Mouse (Mus musculus) Patski (cell line): ENCODE measurements at regions not wholly inside any gene's neighbourhood (a gene's known extent, or its start where the extent isn't known, plus 50 kb on each side); places are given as distances from the start of the nearest gene placed in this dataset.
"Not testable (repeated sequence)": the region's sequence is repeated elsewhere in the genome, so short reads cannot be mapped to it uniquely, and the experiment has no call there.

Experiments
- ATAC-seq: fragments of 100-300 bp; one replicate; pipeline ENCODE4 v1.8.0; 2021
- CTCF ChIA-PET: fragments of 350-600 bp; sonication (Branson Sonifier 250); formaldehyde crosslinking; loops from one replicate; lab custom pipeline; 2022; ENCODE audit warnings: inconsistent platforms; lab: Charles Lee
- POLR2A ChIA-PET: fragments of 350-600 bp; sonication (Branson Sonifier 250); formaldehyde crosslinking; loops from one replicate; lab custom pipeline; 2022; ENCODE audit warnings: antibody characterized with exemption, inconsistent platforms; lab: Charles Lee
- DNase-seq: peaks from one replicate; pipeline ENCODE4 v3.0.0-alpha.2; 2011; ENCODE audit warnings: low read depth, low spot score
- H3K27me3 ChIP-seq: fragments of 371-371 bp; one replicate; pipeline ENCODE4 v1.5.1; 2021
- CTCF ChIP-seq: fragments of 100-300 bp; IDR thresholded peaks from one replicate; pipeline ENCODE4 v1.5.1; 2021
- in situ Hi-C: fragments of 300-500 bp; cut with MboI; formaldehyde crosslinking; loops from 3 replicates; pipeline ENCODE4 v1.11.1; 2018; ENCODE audit warnings: low pct_unique_long_range_greater_than_20kb, mixed read lengths

GRCm38 (mm10) chr17:55186361-55186760 is 258.8 kb upstream of the St6gal2 start:
- H3K27me3 ChIP-seq, result no peaks in the 10 kb centered on the region
- CTCF ChIA-PET, result no interaction called here
- DNase-seq, result no peak
- in situ Hi-C loops, result no loop called here
- POLR2A ChIA-PET, result no interaction called here
- no peak for TF ChIP-seq CTCF
- no peak for ATAC-seq

GRCm38 (mm10) chr17:55186826-55187225 is 258.4 kb upstream of the St6gal2 start:
- ATAC-seq (no peak), DNase-seq (no peak)
- in situ Hi-C loops, result no loop called here
- POLR2A ChIA-PET, result no interaction called here
- H3K27me3 ChIP-seq, result no peaks in the 10 kb centered on the region
- no peak for TF ChIP-seq CTCF
- CTCF ChIA-PET, result no interaction called here

- ChIA-PET POLR2A (no interaction called here), CTCF (no interaction called here)
- TF ChIP-seq CTCF, result no peak
- no peaks in the 10 kb centered on the region for H3K27me3 ChIP-seq
- DNase-seq (no peak), ATAC-seq (no peak)
- in situ Hi-C loops, result no loop called here
Observed at GRCm38 (mm10) chr17:55206585-55206984, 238.6 kb upstream of the St6gal2 start.

- CTCF ChIA-PET, DNase-seq, H3K27me3 ChIP-seq, ATAC-seq, in situ Hi-C loops, POLR2A ChIA-PET: not testable (repeated sequence)
Observed at GRCm38 (mm10) chr17:55218176-55219099, 226.7 kb upstream of the St6gal2 start.

GRCm38 (mm10) chr17:55224058-55224457 is 221.1 kb upstream of the St6gal2 start:
- POLR2A ChIA-PET, result no interaction called here

GRCm38 (mm10) chr17:55234262-55234661 is 210.9 kb upstream of the St6gal2 start:
- POLR2A ChIA-PET, result no interaction called here
- H3K27me3 ChIP-seq, result no peaks in the 10 kb centered on the region
- ATAC-seq, result no peak

More at GRCm38 (mm10) chr17:55224058-55224457, 221.1 kb upstream of the St6gal2 start:
- TF ChIP-seq CTCF, result no peak
- no peak for ATAC-seq
- H3K27me3 ChIP-seq, result no peaks in the 10 kb centered on the region
- no peak for DNase-seq
- CTCF ChIA-PET, result no interaction called here
- in situ Hi-C loops, result no loop called here

GRCm38 (mm10) chr17:55262638-55263037 is 182.5 kb upstream of the St6gal2 start:
- POLR2A ChIA-PET, result no interaction called here
- no peak for TF ChIP-seq CTCF

More at GRCm38 (mm10) chr17:55234262-55234661, 210.9 kb upstream of the St6gal2 start:
- no peak for DNase-seq
- TF ChIP-seq CTCF, result no peak
- CTCF ChIA-PET, result no interaction called here
- in situ Hi-C loops, result no loop called here

GRCm38 (mm10) chr17:55276541-55276940 is 168.6 kb upstream of the St6gal2 start:
- DNase-seq (no peak), ATAC-seq (no peak)
- in situ Hi-C loops, result no loop called here
- no peak for TF ChIP-seq CTCF
- ChIA-PET CTCF (no interaction called here), POLR2A (no interaction called here)
- no peaks in the 10 kb centered on the region for H3K27me3 ChIP-seq

More at GRCm38 (mm10) chr17:55262638-55263037, 182.5 kb upstream of the St6gal2 start:
- no peak for DNase-seq
- ATAC-seq, result no peak
- no peaks in the 10 kb centered on the region for H3K27me3 ChIP-seq
- in situ Hi-C loops, result no loop called here
- CTCF ChIA-PET, result no interaction called here

GRCm38 (mm10) chr17:55281276-55281675 is 163.9 kb upstream of the St6gal2 start:
- no peak for DNase-seq
- CTCF ChIA-PET, result no interaction called here

GRCm38 (mm10) chr17:55288589-55288988 is 156.6 kb upstream of the St6gal2 start:
- TF ChIP-seq CTCF, result no peak
- ChIA-PET CTCF (no interaction called here), POLR2A (no interaction called here)
- ATAC-seq (no peak), DNase-seq (no peak)
- H3K27me3 ChIP-seq, result no peaks in the 10 kb centered on the region
- in situ Hi-C loops, result no loop called here

More at GRCm38 (mm10) chr17:55281276-55281675, 163.9 kb upstream of the St6gal2 start:
- POLR2A ChIA-PET, result no interaction called here
- ATAC-seq, result no peak
- TF ChIP-seq CTCF, result no peak
- in situ Hi-C loops, result no loop called here
- H3K27me3 ChIP-seq, result no peaks in the 10 kb centered on the region

GRCm38 (mm10) chr17:55292656-55293055 is 152.5 kb upstream of the St6gal2 start:
- in situ Hi-C loops, result no loop called here
- no peak for TF ChIP-seq CTCF
- POLR2A ChIA-PET, result no interaction called here
- ATAC-seq, result no peak
- DNase-seq, result no peak
- H3K27me3 ChIP-seq, result no peaks in the 10 kb centered on the region
- CTCF ChIA-PET, result no interaction called here
